Mouse (Mus musculus): ENCODE results near the gene Mylpf.
"Not testable (repeated sequence)": the region's sequence is repeated elsewhere in the genome, so short reads cannot be mapped to it uniquely, and the experiment has no call there.

The Mylpf gene

GRCm38 (mm10) chr7:127225147-127225995 is 16.7 kb downstream of the Mylpf start:
- no peak for DNase-seq (ENCODE audit: low spot score)

DNA sequence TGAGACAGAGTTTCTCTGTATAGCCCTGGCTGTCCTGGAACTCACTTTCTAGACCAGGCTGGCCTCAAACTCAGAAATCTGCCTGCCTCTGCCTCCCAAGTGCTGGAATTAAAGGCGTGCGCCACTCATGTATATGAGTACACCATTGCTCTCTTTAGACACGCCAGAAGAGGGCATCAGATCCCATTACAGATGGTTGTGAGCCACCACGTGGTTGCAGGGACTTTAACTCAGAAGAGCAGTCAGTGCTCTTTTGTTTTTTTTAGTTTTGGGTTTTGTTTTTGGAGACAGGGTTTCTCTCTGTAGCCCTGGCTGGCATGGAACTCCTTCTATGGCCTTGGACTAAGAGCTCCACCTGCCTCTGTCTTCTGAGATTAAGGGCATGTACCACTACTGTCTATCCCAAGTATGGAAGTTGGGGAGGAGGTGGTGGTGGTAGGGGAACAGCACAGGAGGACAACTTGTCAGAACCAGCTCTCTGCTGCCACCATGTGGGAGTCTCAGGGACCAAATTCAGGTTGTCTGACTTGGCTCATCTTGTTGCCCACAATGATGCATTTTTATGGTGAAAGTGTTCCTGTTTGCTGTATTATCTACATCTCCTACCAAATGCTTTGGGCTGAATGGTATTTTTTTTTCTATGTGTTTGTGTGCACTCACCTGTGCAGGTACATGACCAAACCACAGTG is 20.1 kb downstream of the Mylpf start:
- DNase-seq (ENCODE audit: low spot score): no peak

DNA sequence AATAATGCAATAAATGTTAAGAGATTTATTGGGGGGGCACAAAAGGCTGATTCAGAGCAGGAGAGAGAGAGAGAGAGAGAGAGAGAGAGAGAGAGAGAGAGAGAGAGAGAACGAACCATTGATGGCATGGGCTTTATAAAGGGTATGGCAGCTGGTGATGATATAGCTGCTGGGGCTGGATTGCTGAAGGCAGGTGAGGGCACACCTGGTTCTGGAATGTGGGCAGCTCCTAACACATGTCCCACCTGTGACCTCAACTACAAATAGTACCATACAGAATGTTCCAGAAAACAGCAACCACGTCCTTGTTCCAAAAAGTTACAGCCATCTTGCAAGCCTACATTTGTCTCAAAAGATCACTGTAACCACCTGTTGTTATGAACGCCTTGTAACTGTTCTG is 22.7 kb downstream of the Mylpf start:
- no peak for DNase-seq (ENCODE audit: low spot score)

DNA sequence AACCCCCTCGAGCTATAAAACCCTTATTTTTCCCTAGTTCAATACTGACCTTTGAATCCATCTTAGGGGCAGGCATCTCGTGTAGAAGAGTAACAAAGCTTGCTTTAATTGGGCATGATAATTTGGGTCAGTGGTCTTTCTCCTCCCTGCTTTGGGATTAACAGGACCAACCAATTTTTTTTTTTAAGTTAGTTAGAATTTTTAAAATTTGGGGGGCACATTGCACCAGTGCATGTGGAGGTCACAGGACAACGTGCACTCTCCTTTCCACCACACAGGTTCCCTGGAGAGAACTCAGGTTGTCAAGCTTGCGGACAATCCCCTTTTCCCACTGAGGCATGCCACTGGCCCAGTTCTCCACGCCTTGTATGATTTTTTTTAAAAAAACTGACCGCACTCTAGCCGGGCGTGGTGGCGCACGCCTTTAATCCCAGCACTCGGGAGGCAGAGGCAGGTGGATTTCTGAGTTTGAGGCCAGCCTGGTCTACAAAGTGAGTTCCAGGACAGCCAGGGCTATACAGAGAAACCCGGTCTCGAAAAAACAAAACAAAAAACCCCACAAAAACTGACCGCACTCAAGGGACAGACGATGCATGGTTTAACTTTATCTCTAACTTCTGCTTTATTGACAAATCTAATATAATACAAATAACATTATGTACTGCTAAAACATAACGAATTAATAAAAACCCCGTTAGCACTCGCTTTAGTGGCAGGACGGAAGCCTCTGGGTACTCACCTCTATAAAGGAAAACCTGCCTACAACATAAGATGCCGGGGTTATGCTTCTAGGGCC is 23.3 kb downstream of the Mylpf start:
- DNase-seq (ENCODE audit: low spot score): no peak

GRCm38 (mm10) chr7:127232622-127233367 is 24.1 kb downstream of the Mylpf start, which contains the start of the genes Zfp553 and Sept1:
Gene Zfp553 (plus strand): TSS chr7:127233061.
Gene Sept1 (minus strand): TSS chr7:127233130.
- no peak for DNase-seq (ENCODE audit: low spot score)

DNA sequence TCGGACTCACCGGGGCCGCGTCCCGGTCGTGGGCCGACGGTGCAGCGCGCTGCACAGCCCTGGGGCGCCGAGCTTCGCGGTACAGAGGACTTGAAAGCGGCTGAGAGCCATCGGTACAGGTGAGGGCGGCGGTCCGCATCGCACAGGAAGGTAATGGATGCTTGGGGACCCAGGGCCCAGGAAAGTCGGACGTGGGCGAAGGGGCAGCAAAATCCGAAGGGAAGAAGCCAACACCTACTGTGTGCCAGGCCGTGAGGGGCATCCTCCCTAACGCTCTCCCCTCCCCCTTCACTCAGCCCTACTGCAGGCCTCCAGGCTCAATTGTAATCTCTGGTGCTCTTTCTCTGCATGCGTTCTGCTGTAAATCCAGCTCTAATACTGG is 24.7 kb downstream of the Mylpf start:
- DNase-seq (ENCODE audit: low spot score): no peak

- no peak for DNase-seq (ENCODE audit: low spot score)
These were observed 25.1 kb downstream of the Mylpf start for GRCm38 (mm10) chr7:127233765-127234164.

- DNase-seq (ENCODE audit: low spot score): no peak
These were observed 26.1 kb downstream of the Mylpf start for GRCm38 (mm10) chr7:127234777-127235176.

DNA sequence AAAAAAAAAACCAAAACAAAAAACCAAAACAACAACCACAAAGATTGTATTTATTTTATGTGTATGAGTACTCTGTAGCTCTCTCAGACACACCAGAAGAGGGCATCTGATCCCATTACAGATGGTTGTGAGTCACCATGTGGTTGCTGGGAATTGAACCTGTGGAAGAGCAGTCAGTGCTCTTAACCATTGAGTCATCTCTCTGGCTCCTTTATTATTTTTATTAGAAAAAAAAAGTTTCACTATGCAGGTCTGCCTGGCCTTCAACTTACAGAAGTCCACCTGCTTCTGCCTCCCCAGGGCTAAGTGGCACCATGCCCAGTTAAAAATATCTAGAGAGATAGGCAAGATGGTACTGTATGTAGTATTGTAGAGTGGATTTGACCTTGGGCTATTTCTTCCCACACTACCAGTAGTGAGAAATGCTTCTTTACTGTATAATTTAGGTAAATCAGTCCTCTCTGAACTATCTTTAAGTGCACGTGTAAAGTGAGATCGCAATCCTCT is 34.7 kb downstream of the Mylpf start:
- no peak for DNase-seq (ENCODE audit: low spot score)

DNA sequence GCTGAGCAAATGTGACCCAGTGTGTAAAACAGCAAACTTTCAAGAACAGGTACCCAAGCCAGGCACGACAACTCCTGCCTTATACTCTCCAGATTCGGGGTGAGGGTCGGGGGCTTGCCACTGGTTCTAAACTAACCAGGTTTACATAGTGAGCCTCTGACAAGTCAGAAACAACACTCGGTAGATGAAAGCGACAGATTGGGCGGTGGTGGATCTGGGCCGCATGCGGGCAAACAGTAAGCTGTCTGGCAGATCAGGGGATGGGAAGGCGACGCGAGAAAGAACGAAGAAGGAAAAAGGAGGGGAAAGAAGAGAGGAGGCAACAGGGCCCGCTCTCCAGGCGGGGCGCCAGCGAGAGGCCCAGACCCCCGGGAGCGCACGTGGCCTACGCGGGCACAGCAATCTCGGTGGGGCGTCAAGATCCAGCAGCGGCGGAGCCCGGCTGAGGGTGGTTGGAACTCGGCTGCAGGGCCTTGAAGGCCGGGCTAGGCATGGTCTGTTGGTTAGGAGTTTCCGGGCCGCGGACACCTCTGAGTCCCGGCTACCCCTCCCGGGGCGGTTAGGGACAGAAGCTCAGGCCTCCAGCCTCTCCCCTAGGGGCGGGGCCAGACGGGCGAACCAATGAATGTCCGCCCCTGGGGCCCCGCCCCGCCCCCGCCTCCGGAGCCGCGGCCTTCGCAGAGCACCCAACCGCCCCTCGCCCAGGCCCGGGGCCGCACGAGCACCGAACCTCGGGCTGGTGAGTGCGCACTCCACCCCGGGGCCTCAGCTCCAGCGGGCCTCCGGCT is 35.4 kb downstream of the Mylpf start, which contains the start of gene Zfp771:
Zfp771 (plus strand) TSS at position 405 of the 788 bp plus-strand sequence.
- DNase-seq (ENCODE audit: low spot score): peak; percentile 76

DNA sequence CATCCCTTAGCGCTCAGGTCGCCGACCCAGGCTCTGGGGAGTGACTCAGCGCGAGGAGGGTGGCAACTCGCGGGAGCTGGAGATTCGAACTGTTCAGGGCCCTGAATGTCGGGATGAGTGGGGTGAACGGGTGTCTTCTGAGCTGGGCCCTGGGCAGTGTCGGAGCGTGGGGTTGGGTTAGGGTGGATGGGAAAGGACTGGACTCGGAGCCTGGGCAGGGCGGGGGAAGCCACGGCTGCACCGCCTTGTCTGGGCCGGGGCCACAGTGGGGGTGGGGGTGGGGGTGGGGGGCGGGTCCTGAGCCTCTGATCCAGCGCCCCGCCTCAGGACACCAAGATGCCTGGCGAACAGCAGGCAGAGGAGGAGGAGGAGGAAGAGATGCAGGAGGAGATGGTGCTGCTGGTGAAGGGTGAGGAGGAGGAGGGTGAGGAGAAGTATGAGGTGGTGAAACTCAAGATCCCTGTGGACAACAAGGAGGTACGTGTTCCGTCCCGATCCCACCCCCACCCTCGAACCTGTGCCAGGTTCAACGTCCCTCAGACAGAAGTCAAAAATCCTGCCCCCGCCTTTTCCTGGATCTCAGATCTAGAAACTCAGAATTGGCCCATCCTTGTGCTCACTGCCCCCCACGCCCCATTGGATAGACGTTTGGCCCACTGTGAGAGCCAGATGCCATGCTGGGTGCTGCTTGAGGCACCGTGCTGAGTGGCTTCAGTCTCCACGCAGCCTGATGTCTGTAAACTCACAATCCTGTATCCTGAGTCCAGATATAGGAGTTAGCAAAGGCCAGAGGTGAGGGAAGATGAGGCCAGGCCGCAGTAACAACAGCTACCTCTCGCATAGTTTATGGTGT is 36.2 kb downstream of the Mylpf start:
- DNase-seq (ENCODE audit: low spot score): no peak

GRCm38 (mm10) chr7:127250511-127250910 is 41.8 kb downstream of the Mylpf start:
- DNase-seq (ENCODE audit: low spot score): not testable (repeated sequence)

GRCm38 (mm10) chr7:127252414-127252813 is 43.7 kb downstream of the Mylpf start:
- DNase-seq (ENCODE audit: low spot score): no peak

GRCm38 (mm10) chr7:127253341-127253740 is 44.7 kb downstream of the Mylpf start:
- DNase-seq (ENCODE audit: low spot score): no peak

DNA sequence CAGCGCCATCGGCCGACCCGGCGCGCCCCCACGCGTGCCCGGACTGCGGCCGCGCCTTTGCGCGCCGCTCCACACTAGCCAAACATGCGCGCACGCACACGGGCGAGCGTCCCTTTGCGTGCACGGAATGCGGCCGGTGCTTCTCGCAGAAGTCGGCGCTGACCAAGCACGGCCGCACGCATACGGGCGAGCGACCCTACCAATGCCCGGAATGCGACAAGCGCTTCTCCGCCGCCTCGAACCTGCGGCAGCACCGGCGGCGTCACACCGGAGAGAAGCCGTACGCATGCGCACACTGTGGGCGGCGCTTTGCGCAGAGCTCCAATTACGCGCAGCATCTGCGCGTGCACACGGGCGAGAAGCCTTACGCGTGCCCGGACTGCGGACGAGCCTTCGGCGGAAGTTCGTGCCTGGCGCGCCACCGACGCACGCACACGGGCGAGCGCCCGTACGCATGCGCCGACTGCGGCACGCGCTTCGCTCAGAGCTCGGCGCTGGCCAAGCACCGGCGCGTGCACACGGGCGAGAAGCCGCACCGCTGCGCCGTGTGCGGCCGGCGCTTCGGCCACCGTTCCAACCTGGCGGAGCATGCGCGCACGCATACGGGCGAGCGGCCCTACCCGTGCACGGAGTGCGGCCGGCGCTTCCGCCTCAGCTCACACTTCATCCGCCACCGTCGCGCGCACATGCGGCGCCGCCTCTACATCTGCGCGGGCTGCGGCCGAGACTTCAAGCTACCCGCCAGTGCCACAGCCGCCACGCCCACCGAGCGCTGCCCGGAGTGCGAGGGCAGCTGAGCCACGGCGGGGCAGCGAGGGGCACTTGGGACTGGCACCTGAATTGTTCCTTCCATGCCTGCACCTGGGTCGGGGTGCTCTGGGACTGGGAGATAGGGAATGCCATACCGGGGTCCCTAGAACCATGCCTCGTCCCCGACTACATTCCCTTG is 45.4 kb downstream of the Mylpf start:
- DNase-seq (ENCODE audit: low spot score): peak; percentile 69

DNA sequence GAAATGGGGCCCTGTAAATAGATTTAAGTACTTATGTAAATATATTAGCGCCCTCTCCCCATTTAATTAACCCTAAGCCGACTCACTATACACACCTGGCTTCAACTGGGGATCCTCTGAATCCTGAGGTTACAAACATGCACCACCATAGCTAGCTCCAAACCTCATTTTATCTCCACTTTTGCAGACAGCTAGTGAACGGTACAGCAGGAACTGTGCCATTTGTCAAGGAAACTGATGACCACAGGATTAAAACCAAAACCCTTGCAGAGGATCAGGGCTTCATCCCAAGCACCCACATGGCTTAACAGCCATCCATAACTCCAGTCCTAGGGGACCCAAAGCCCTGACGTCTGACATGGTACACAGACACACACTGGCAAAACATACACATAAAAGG is 46.3 kb downstream of the Mylpf start:
- DNase-seq (ENCODE audit: low spot score): no peak

DNA sequence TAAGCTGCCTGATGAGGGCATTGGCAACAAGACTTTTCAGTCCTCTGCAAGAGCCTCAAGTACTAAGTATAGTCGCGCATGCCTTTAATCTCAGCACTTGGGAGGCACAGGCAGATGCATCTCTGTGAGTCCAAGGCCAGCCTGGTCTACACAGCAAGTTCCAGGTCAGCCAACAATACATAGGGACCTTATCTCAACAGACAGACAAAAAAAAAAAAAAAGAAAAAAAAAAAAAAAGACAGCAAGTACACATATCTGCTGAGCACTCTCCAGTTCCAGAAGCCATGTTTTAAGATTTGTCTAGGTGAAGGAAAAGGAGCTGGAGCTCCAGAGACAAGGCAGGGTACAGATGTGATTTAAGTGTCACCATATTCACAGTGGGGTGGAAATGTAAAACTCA is 47.3 kb downstream of the Mylpf start:
- no peak for DNase-seq (ENCODE audit: low spot score)

DNA sequence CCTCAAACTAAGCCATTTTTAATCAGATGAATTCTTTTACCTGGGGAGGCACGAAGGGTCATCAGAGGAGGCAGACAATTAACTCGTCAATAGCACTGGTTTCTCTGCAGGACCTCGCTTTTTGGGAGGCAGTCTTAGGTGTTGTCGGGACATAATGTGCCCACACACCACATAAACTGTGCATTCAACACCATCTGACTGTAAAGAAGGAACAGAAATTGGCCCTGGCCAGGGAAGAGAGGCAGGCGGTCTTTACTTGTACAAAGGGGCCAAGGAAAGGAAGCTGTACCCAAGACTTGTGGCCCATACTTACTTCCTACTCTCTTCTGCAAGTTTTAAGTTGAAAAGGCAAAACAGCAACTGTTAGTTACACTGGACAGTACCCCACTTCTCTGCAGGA is 47.8 kb downstream of the Mylpf start:
- no peak for DNase-seq (ENCODE audit: low spot score)

Data from layer of hippocampus, adult 9-10 months (tissue).